Mouse (Mus musculus) granulocyte monocyte progenitor cell, adult 5-6 weeks (primary cell): ENCODE results near the gene 1700025F22Rik. TPM values are rescaled to one million over a fixed set of nuclear protein-coding genes. Genes with fewer than 3 reads are reported as not detected.
"Not testable (repeated sequence)": the region's sequence is repeated elsewhere in the genome, so short reads cannot be mapped to it uniquely, and the experiment has no call there.

Source experiments
- ATAC-seq: replicated peaks from 2 replicates; pipeline ENCODE4 v1.8.0; 2016; ENCODE audit warnings: mild to moderate bottlenecking, moderate TSS enrichment, inconsistent platforms; ENCODE audit not compliant: poor library complexity, severe bottlenecking
- total RNA-seq, 2 experiments: library from RNA; stranded (forward) in 1 of 2; stranded (reverse) in 1 of 2; fragments of 200-712, 200-1000 nt in 1 of 2; fragments of >200 nt in 1 of 2; fragmentation: Nextera tagmentation in 1 of 2; gene quantifications; 2 replicates each; pipeline ENCODE4 v1.2.3; 2014 to 2017

1700025F22Rik gene
- total RNA-seq (2014; fragmentation: Nextera tagmentation) (not detected in 2 replicates), total RNA-seq (2017) (not detected in 2 replicates)

GRCm38 (mm10) chr19:11165172-11165571 is at the start of gene 1700025F22Rik:
Gene 1700025F22Rik, minus strand, starts transcription at chr19:11165320.
- ATAC-seq = peak; percentile 62

GRCm38 (mm10) chr19:11196546-11196945 is 31.4 kb upstream of the 1700025F22Rik start, which contains the start of gene Ms4a13:
Gene Ms4a13, minus strand, starts transcription at chr19:11196737.
- ATAC-seq = no peak

- ATAC-seq = peak; percentile 27; the same call in 1 of the 2 replicates
Measured at GRCm38 (mm10) chr19:11192552-11192951, 27.4 kb upstream of the 1700025F22Rik start.

GRCm38 (mm10) chr19:11184121-11184520 is 19.0 kb upstream of the 1700025F22Rik start:
- peak; percentile 53; the same call in 1 of the 2 replicates for ATAC-seq

GRCm38 (mm10) chr19:11177464-11177863 is 12.3 kb upstream of the 1700025F22Rik start:
- no peak for ATAC-seq

- ATAC-seq = not testable (repeated sequence)
Measured at GRCm38 (mm10) chr19:11157890-11158289, 7.2 kb downstream of the 1700025F22Rik start.

- no peak for ATAC-seq
Measured at GRCm38 (mm10) chr19:11135336-11135735, 29.8 kb downstream of the 1700025F22Rik start.

- no peak for ATAC-seq
Measured at GRCm38 (mm10) chr19:11134852-11135251, 30.3 kb downstream of the 1700025F22Rik start.

GRCm38 (mm10) chr19:11130776-11131175 is 34.3 kb downstream of the 1700025F22Rik start, which contains the start of gene 1700017D01Rik:
Gene 1700017D01Rik, minus strand, starts transcription at chr19:11130876.
- ATAC-seq = not testable (repeated sequence)

- ATAC-seq = no peak
Measured at GRCm38 (mm10) chr19:11129702-11130101, 35.4 kb downstream of the 1700025F22Rik start.

- peak; percentile 89 for ATAC-seq
Measured at GRCm38 (mm10) chr19:11121016-11121420, 44.1 kb downstream of the 1700025F22Rik start.

- ATAC-seq = peak; percentile 78
Measured at GRCm38 (mm10) chr19:11119338-11119737, 45.8 kb downstream of the 1700025F22Rik start.

- ATAC-seq = peak; percentile 98
Measured at GRCm38 (mm10) chr19:11107746-11108145, 57.4 kb downstream of the 1700025F22Rik start.

GRCm38 (mm10) chr19:11101880-11102279 is 63.2 kb downstream of the 1700025F22Rik start:
- peak; percentile 83 for ATAC-seq

GRCm38 (mm10) chr19:11098401-11098800 is 66.7 kb downstream of the 1700025F22Rik start:
- ATAC-seq = peak; percentile 69

GRCm38 (mm10) chr19:11092131-11092530 is 73.0 kb downstream of the 1700025F22Rik start:
- ATAC-seq = peak; percentile 58

Other genes starting within 250 kb of the 1700025F22Rik start
- gene Zp1, start 244.7 kb downstream of the 1700025F22Rik start, total RNA-seq (2014; fragmentation: Nextera tagmentation) = not detected in 2 replicates
- gene Zp1, start 244.7 kb downstream of the 1700025F22Rik start, total RNA-seq (2017) = not detected in 2 replicates
- gene Ptgdr2, start 228.2 kb downstream of the 1700025F22Rik start, total RNA-seq (2014; fragmentation: Nextera tagmentation) = not detected in 2 replicates
- not detected in 2 replicates for gene Ptgdr2, start 228.2 kb downstream of the 1700025F22Rik start, total RNA-seq (2017)
- 19.0 and 23.1 TPM in 2 replicates for gene Ccdc86, start 216.1 kb downstream of the 1700025F22Rik start, total RNA-seq (2014; fragmentation: Nextera tagmentation)
- gene Ccdc86, start 216.1 kb downstream of the 1700025F22Rik start, total RNA-seq (2017) = 15.2 and 20.1 TPM in 2 replicates
- not detected in 2 replicates for gene Ms4a10, start 190.7 kb downstream of the 1700025F22Rik start, total RNA-seq (2014; fragmentation: Nextera tagmentation)
- gene Ms4a10, start 190.7 kb downstream of the 1700025F22Rik start, total RNA-seq (2017) = not detected in 2 replicates
- not detected in 2 replicates for gene Ms4a15, start 172.1 kb downstream of the 1700025F22Rik start, total RNA-seq (2014; fragmentation: Nextera tagmentation)
- gene Ms4a15, start 172.1 kb downstream of the 1700025F22Rik start, total RNA-seq (2017) = not detected in 2 replicates
- gene Ms4a18, start 147.3 kb downstream of the 1700025F22Rik start, total RNA-seq (2014; fragmentation: Nextera tagmentation) = not detected in 2 replicates
- gene Ms4a18, start 147.3 kb downstream of the 1700025F22Rik start, total RNA-seq (2017) = not detected in 2 replicates
- gene Ms4a8a, start 84.2 kb downstream of the 1700025F22Rik start, total RNA-seq (2014; fragmentation: Nextera tagmentation) = not detected in 2 replicates
- not detected in 2 replicates for gene Ms4a8a, start 84.2 kb downstream of the 1700025F22Rik start, total RNA-seq (2017)
- gene 1700017D01Rik, start 34.4 kb downstream of the 1700025F22Rik start, total RNA-seq (2014; fragmentation: Nextera tagmentation) = not detected in 2 replicates
- not detected in 2 replicates for gene 1700017D01Rik, start 34.4 kb downstream of the 1700025F22Rik start, total RNA-seq (2017)
- gene Ms4a13, start 31.4 kb upstream of the 1700025F22Rik start, total RNA-seq (2014; fragmentation: Nextera tagmentation) = not detected in 2 replicates
- not detected in 2 replicates for gene Ms4a13, start 31.4 kb upstream of the 1700025F22Rik start, total RNA-seq (2017)
- gene Ms4a12, start 67.1 kb upstream of the 1700025F22Rik start, total RNA-seq (2014; fragmentation: Nextera tagmentation) = not detected in 2 replicates
- not detected in 2 replicates for gene Ms4a12, start 67.1 kb upstream of the 1700025F22Rik start, total RNA-seq (2017)
- gene Ms4a1, start 100.9 kb upstream of the 1700025F22Rik start, total RNA-seq (2014; fragmentation: Nextera tagmentation) = not detected in 2 replicates
- not detected in 2 replicates for gene Ms4a1, start 100.9 kb upstream of the 1700025F22Rik start, total RNA-seq (2017)
- gene Ms4a5, start 118.6 kb upstream of the 1700025F22Rik start, total RNA-seq (2014; fragmentation: Nextera tagmentation) = not detected in 2 replicates
- gene Ms4a5, start 118.6 kb upstream of the 1700025F22Rik start, total RNA-seq (2017) = not detected in 2 replicates
- not detected in 2 replicates for gene Ms4a14, start 149.1 kb upstream of the 1700025F22Rik start, total RNA-seq (2014; fragmentation: Nextera tagmentation)
- gene Ms4a14, start 149.1 kb upstream of the 1700025F22Rik start, total RNA-seq (2017) = not detected in 2 replicates
- not detected in 2 replicates for gene Ms4a7, start 170.8 kb upstream of the 1700025F22Rik start, total RNA-seq (2014; fragmentation: Nextera tagmentation)
- not detected in 2 replicates for gene Ms4a7, start 170.8 kb upstream of the 1700025F22Rik start, total RNA-seq (2017)
- gene Ms4a4a, start 210.2 kb upstream of the 1700025F22Rik start, total RNA-seq (2014; fragmentation: Nextera tagmentation) = not detected in 2 replicates
- not detected in 2 replicates for gene Ms4a4a, start 210.2 kb upstream of the 1700025F22Rik start, total RNA-seq (2017)
- gene Ms4a4c, start 239.4 kb upstream of the 1700025F22Rik start, total RNA-seq (2014; fragmentation: Nextera tagmentation) = 11.5 and 20.2 TPM in 2 replicates
- gene Ms4a4c, start 239.4 kb upstream of the 1700025F22Rik start, total RNA-seq (2017) = 13.5 and 19.6 TPM in 2 replicates